Mouse (Mus musculus): ENCODE measurements at regions not wholly inside any gene's neighbourhood (a gene's known extent, or its start where the extent isn't known, plus 50 kb on each side); places are given as distances from the start of the nearest gene placed in this dataset.
A peak's percentile ranks its signal among the peaks of the same experiment; 100 is the strongest.

GRCm38 (mm10) chr12:70640186-70640585 is 185.1 kb upstream of the Frmd6 start:
- H3K79me3 ChIP-seq (ENCODE audit: low read depth): no peaks in the 10 kb centered on the region
- H3K4me3 ChIP-seq (ENCODE audit: insufficient read depth, poor library complexity, severe bottlenecking): no peak overlapping the region
- TF ChIP-seq MYOD1 (IDR thresholded peaks at IDR 0.05; ENCODE audit: control insufficient read depth, insufficient read length, low read depth) (no peak), CEBPB (IDR thresholded peaks at IDR 0.05; ENCODE audit: low read depth) (no peak), CTCF (IDR thresholded peaks at IDR 0.05; ENCODE audit: control insufficient read depth, insufficient read depth, insufficient read length) (no peak), FOSL1 (IDR thresholded peaks at IDR 0.05; ENCODE audit: insufficient read depth, low read length, poor library complexity, severe bottlenecking) (no peak), MAX (IDR thresholded peaks at IDR 0.05) (no peak), MYOG (IDR thresholded peaks at IDR 0.05; ENCODE audit: control insufficient read depth, extremely low read depth, insufficient read length) (no peak), USF1 (IDR thresholded peaks at IDR 0.05; ENCODE audit: low read depth) (no peak)
- H3K36me3 ChIP-seq (ENCODE audit: control insufficient read depth, insufficient read depth): no peaks in the 10 kb centered on the region
- H3K27me3 ChIP-seq (ENCODE audit: control insufficient read depth, insufficient read depth, insufficient read length): no peaks in the 10 kb centered on the region
- no peak overlapping the region for H3ac ChIP-seq (ENCODE audit: control insufficient read depth, insufficient read length, low read depth)
- H3K79me2 ChIP-seq (ENCODE audit: control insufficient read depth, insufficient read depth): no peaks in the 10 kb centered on the region

DNA sequence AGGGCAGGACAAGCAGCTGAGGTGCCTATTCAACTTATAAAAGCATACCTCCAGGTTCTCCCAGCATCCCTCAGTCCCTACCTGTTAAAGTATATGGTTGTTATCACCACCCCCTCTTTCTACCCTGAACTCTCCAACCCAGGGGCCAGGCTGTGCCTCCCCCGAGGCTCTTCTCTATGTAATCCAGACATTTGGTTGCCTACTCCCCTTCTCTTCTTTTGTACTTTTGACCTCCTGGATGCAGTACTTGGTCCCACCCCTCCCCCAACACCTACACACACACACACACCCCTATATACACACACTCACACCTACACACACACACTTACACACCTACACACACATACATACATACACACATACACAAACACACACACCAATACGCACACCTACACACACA is 180.4 kb upstream of the Frmd6 start:
- Histone ChIP-seq H3K79me2 (ENCODE audit: control insufficient read depth, insufficient read depth) (no peaks in the 10 kb centered on the region), H3K27me3 (ENCODE audit: control insufficient read depth, insufficient read depth, insufficient read length) (no peaks in the 10 kb centered on the region), H3K79me3 (ENCODE audit: low read depth) (no peaks in the 10 kb centered on the region), H3K36me3 (ENCODE audit: control insufficient read depth, insufficient read depth) (no peaks in the 10 kb centered on the region), H3ac (ENCODE audit: control insufficient read depth, insufficient read length, low read depth) (no peak overlapping the region), H3K4me3 (ENCODE audit: insufficient read depth, poor library complexity, severe bottlenecking) (no peak overlapping the region)
- TF ChIP-seq USF1 (IDR thresholded peaks at IDR 0.05; ENCODE audit: low read depth): no peak
- TF ChIP-seq CTCF (IDR thresholded peaks at IDR 0.05; ENCODE audit: control insufficient read depth, insufficient read depth, insufficient read length): no peak
- TF ChIP-seq FOSL1 (IDR thresholded peaks at IDR 0.05; ENCODE audit: insufficient read depth, low read length, poor library complexity, severe bottlenecking): no peak
- TF ChIP-seq MAX (IDR thresholded peaks at IDR 0.05): no peak
- TF ChIP-seq CEBPB (IDR thresholded peaks at IDR 0.05; ENCODE audit: low read depth): no peak
- no peak for TF ChIP-seq MYOG (IDR thresholded peaks at IDR 0.05; ENCODE audit: control insufficient read depth, extremely low read depth, insufficient read length)
- no peak for TF ChIP-seq MYOD1 (IDR thresholded peaks at IDR 0.05; ENCODE audit: control insufficient read depth, insufficient read length, low read depth)

DNA sequence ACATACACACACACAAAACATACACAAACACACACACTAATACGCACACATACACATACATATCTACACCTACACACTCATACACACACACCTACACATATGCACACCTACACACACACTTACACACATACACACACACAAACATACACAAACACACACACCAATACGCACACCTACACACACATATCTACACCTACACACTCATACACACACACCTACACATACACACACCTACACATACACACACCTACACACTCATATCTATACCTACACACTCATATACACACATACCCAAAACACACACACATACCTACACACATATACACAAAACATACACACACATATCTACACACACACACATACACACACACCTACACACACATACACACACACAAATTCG is 179.9 kb upstream of the Frmd6 start:
- H3ac ChIP-seq (ENCODE audit: control insufficient read depth, insufficient read length, low read depth): no peak overlapping the region
- H3K79me2 ChIP-seq (ENCODE audit: control insufficient read depth, insufficient read depth): no peaks in the 10 kb centered on the region
- no peak overlapping the region for H3K4me3 ChIP-seq (ENCODE audit: insufficient read depth, poor library complexity, severe bottlenecking)
- no peaks in the 10 kb centered on the region for H3K27me3 ChIP-seq (ENCODE audit: control insufficient read depth, insufficient read depth, insufficient read length)
- H3K79me3 ChIP-seq (ENCODE audit: low read depth): no peaks in the 10 kb centered on the region
- no peaks in the 10 kb centered on the region for H3K36me3 ChIP-seq (ENCODE audit: control insufficient read depth, insufficient read depth)
- TF ChIP-seq CEBPB (IDR thresholded peaks at IDR 0.05; ENCODE audit: low read depth) (no peak), MYOG (IDR thresholded peaks at IDR 0.05; ENCODE audit: control insufficient read depth, extremely low read depth, insufficient read length) (no peak), MYOD1 (IDR thresholded peaks at IDR 0.05; ENCODE audit: control insufficient read depth, insufficient read length, low read depth) (no peak), USF1 (IDR thresholded peaks at IDR 0.05; ENCODE audit: low read depth) (no peak), FOSL1 (IDR thresholded peaks at IDR 0.05; ENCODE audit: insufficient read depth, low read length, poor library complexity, severe bottlenecking) (no peak), MAX (IDR thresholded peaks at IDR 0.05) (no peak)

- H3K27me3 ChIP-seq (ENCODE audit: control insufficient read depth, insufficient read depth, insufficient read length): no peaks in the 10 kb centered on the region
- no peaks in the 10 kb centered on the region for H3K79me3 ChIP-seq (ENCODE audit: low read depth)
- no peak overlapping the region for H3ac ChIP-seq (ENCODE audit: control insufficient read depth, insufficient read length, low read depth)
- H3K4me3 ChIP-seq (ENCODE audit: insufficient read depth, poor library complexity, severe bottlenecking): no peak overlapping the region
- no peaks in the 10 kb centered on the region for H3K79me2 ChIP-seq (ENCODE audit: control insufficient read depth, insufficient read depth)
- H3K36me3 ChIP-seq (ENCODE audit: control insufficient read depth, insufficient read depth): no peaks in the 10 kb centered on the region
- TF ChIP-seq USF1 (IDR thresholded peaks at IDR 0.05; ENCODE audit: low read depth) (no peak), MAX (IDR thresholded peaks at IDR 0.05) (no peak), MYOD1 (IDR thresholded peaks at IDR 0.05; ENCODE audit: control insufficient read depth, insufficient read length, low read depth) (no peak), MYOG (IDR thresholded peaks at IDR 0.05; ENCODE audit: control insufficient read depth, extremely low read depth, insufficient read length) (no peak), CTCF (IDR thresholded peaks at IDR 0.05; ENCODE audit: control insufficient read depth, insufficient read depth, insufficient read length) (no peak), CEBPB (IDR thresholded peaks at IDR 0.05; ENCODE audit: low read depth) (no peak)
Measured at GRCm38 (mm10) chr12:70647516-70647915, 177.8 kb upstream of the Frmd6 start.

GRCm38 (mm10) chr12:70648179-70648811 is 177.0 kb upstream of the Frmd6 start:
- H3K4me3 ChIP-seq (ENCODE audit: insufficient read depth, poor library complexity, severe bottlenecking): no peak overlapping the region
- no peaks in the 10 kb centered on the region for H3K27me3 ChIP-seq (ENCODE audit: control insufficient read depth, insufficient read depth, insufficient read length)
- H3K36me3 ChIP-seq (ENCODE audit: control insufficient read depth, insufficient read depth): no peaks in the 10 kb centered on the region
- no peaks in the 10 kb centered on the region for H3K79me2 ChIP-seq (ENCODE audit: control insufficient read depth, insufficient read depth)
- H3K79me3 ChIP-seq (ENCODE audit: low read depth): no peaks in the 10 kb centered on the region
- H3ac ChIP-seq (ENCODE audit: control insufficient read depth, insufficient read length, low read depth): no peak overlapping the region
- TF ChIP-seq MYOD1 (IDR thresholded peaks at IDR 0.05; ENCODE audit: control insufficient read depth, insufficient read length, low read depth) (no peak), CTCF (IDR thresholded peaks at IDR 0.05; ENCODE audit: control insufficient read depth, insufficient read depth, insufficient read length) (no peak), CEBPB (IDR thresholded peaks at IDR 0.05; ENCODE audit: low read depth) (peak; percentile 10), MYOG (IDR thresholded peaks at IDR 0.05; ENCODE audit: control insufficient read depth, extremely low read depth, insufficient read length) (no peak), MAX (IDR thresholded peaks at IDR 0.05) (no peak)

DNA sequence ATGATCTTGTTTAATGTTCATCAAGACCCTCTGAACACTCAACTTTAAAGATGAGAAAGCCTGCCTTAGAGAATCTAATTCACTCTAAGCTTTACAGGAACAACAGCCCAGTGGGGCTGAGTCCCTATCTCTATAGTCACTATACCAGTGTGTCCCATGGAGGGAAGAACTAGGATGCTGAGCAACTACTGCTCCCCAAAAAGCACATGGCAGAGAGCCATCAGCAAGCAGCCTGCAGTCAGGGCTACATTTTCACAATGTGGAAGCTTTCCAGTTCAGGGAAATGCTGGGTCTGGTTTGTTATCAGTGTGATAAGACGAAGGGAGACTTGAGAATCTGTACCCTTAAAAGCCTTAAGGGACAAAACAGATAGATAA is 176.5 kb upstream of the Frmd6 start:
- TF ChIP-seq CEBPB (IDR thresholded peaks at IDR 0.05; ENCODE audit: low read depth) (no peak), FOSL1 (IDR thresholded peaks at IDR 0.05; ENCODE audit: insufficient read depth, low read length, poor library complexity, severe bottlenecking) (no peak), MYOG (IDR thresholded peaks at IDR 0.05; ENCODE audit: control insufficient read depth, extremely low read depth, insufficient read length) (no peak), MAX (IDR thresholded peaks at IDR 0.05) (no peak), CTCF (IDR thresholded peaks at IDR 0.05; ENCODE audit: control insufficient read depth, insufficient read depth, insufficient read length) (no peak), MYOD1 (IDR thresholded peaks at IDR 0.05; ENCODE audit: control insufficient read depth, insufficient read length, low read depth) (no peak), USF1 (IDR thresholded peaks at IDR 0.05; ENCODE audit: low read depth) (no peak)
- H3K79me2 ChIP-seq (ENCODE audit: control insufficient read depth, insufficient read depth): no peaks in the 10 kb centered on the region
- H3ac ChIP-seq (ENCODE audit: control insufficient read depth, insufficient read length, low read depth): no peak overlapping the region
- no peaks in the 10 kb centered on the region for H3K27me3 ChIP-seq (ENCODE audit: control insufficient read depth, insufficient read depth, insufficient read length)
- H3K4me3 ChIP-seq (ENCODE audit: insufficient read depth, poor library complexity, severe bottlenecking): no peak overlapping the region
- no peaks in the 10 kb centered on the region for H3K79me3 ChIP-seq (ENCODE audit: low read depth)
- H3K36me3 ChIP-seq (ENCODE audit: control insufficient read depth, insufficient read depth): no peaks in the 10 kb centered on the region

Data from C2C12 (cell line).